Mouse (Mus musculus): Measurements from ENCODE around the gene Clip3. TPM values are rescaled to one million over a fixed set of nuclear protein-coding genes. Genes with fewer than 3 reads are reported as not detected.

Clip3 gene
- polyA plus RNA-seq, 1 experiment from 2014 or later = 53.9 TPM

DNA sequence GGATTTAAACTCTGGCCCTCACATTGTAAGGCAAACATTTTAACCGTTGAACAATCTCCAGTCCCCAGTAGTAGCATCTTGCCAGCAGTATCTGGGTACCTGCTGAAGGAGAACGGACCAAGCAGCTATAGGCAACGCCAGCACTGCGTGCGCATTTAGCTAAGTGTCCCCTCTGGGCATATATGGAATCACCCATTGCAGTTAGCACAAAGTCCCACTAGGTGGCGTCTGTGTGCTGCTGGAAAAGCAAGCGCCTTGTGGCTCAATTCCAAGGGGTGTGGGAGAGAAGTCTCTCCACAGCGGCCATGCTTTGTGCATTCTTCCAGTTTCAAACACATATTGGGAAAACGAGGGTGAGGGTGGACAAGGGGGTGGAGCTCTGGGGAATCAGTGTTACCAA, 44.9 kb downstream of the Clip3 start:
- Histone ChIP-seq H3K4me3 (ENCODE audit: low read depth, low read length) (no peak overlapping the region), H3K27ac (ENCODE audit: low read length) (no peak overlapping the region), H3K9me3 (ENCODE audit: control insufficient read depth, low read depth, low read length) (no peaks in the 10 kb centered on the region), H3K9ac (replicated peaks; ENCODE audit: low read depth, low read length) (no peak overlapping the region), H3K4me1 (ENCODE audit: control insufficient read depth, insufficient read depth, low read length) (peaks cover 10% of the 10 kb centered on the region), H3K36me3 (ENCODE audit: control insufficient read depth, insufficient read depth, low read length) (no peaks in the 10 kb centered on the region), H3K27me3 (ENCODE audit: control insufficient read depth, insufficient read depth, low read length) (peaks cover 2% of the 10 kb centered on the region; the same call in 1 of the 2 replicates), H3K4me2 (replicated peaks; ENCODE audit: low read depth, low read length) (no peak overlapping the region)
- 3% methylated on average over 9 of the region's 9 CpGs for WGBS
- ATAC-seq (ENCODE audit: insufficient number of reproducible peaks, insufficient read depth, low FRiP score, low read depth) = 0 out of 2 replicates have a peak, but pooled peaks have one; percentile 30

DNA sequence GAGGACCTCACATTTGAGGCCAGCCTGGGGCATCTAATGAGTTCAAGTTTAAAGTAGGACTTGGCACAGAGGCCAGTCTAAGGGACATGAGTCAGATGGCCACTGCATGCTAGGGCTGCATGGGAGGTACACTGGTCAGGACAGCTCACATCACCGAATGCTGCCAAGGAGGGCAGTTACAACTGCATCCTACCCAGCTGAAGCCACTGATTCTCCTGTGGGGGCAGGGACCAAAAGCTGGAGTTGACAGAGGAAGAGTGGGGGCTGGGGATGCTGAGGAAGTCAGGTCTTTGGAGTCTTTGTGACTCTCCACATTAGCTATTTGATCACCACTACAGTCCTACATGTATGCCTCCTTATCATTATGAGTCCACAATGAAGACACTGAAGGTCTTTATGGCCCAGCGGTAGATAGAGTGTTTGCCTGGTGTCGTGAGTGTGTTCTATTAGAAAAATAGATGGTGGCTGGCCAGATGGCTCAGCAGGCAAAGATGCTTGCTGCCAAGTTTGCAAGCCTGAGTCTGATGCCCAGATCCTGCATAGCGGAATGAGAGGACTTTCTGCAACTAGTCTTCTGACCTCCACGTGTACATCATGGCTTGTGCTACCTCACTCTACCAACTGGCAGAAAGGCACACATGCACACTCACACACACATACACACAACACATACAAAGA, 48.0 kb downstream of the Clip3 start:
- Histone ChIP-seq H3K9ac (replicated peaks; ENCODE audit: low read depth, low read length) (no peak overlapping the region), H3K27ac (ENCODE audit: low read length) (no peak overlapping the region), H3K4me1 (ENCODE audit: control insufficient read depth, insufficient read depth, low read length) (no peaks in the 10 kb centered on the region), H3K36me3 (ENCODE audit: control insufficient read depth, insufficient read depth, low read length) (no peaks in the 10 kb centered on the region), H3K9me3 (ENCODE audit: control insufficient read depth, low read depth, low read length) (no peaks in the 10 kb centered on the region), H3K27me3 (ENCODE audit: control insufficient read depth, insufficient read depth, low read length) (peaks cover 1% of the 10 kb centered on the region; the same call in 1 of the 2 replicates), H3K4me2 (replicated peaks; ENCODE audit: low read depth, low read length) (no peak overlapping the region), H3K4me3 (ENCODE audit: low read depth, low read length) (no peak overlapping the region)
- WGBS = 73% methylated on average over 5 of the region's 5 CpGs
- peak; percentile 28; the same call in 1 of the 2 replicates for ATAC-seq (ENCODE audit: insufficient number of reproducible peaks, insufficient read depth, low FRiP score, low read depth)

DNA sequence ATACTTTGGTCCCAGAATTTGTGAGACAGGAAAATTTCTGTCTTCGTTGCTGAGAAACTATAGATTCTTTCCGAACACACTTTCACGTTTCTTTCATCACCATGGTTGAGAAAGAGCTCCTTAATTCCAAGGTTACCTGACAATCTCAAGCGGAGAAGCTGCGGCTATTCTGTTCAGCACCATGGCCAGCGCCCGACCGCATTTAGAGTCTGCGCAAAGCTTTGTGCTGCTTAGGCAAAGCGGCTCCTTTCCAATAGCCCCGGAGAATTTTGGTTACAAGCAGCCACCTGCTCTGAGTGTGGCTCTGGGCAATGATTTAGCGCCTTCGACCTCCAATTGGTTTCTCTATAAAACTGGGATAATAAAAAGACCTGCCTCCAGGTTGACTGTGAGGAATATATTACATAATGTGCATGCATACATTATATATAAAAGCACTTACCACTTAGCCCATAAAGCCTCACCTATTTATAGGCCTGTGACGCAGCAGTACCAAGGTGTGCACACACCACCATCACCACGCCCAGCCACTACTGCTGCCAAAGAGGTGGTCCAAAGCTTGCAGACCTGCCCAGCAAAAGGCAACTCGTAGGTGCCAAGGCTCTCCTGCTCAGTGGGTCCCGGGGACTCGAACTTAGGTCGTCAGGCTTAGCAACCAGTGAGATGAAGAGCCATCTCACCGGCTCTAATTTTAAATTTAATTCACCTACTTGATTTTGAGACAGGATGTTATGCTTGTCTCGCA, 55.3 kb downstream of the Clip3 start:
- Histone ChIP-seq H3K4me3 (ENCODE audit: low read depth, low read length) (no peak overlapping the region), H3K27me3 (ENCODE audit: control insufficient read depth, insufficient read depth, low read length) (0 out of 2 replicates have a peak, but pooled peaks cover 5% of the 10 kb centered on the region), H3K4me2 (replicated peaks; ENCODE audit: low read depth, low read length) (no peak overlapping the region), H3K9ac (replicated peaks; ENCODE audit: low read depth, low read length) (no peak overlapping the region), H3K4me1 (ENCODE audit: control insufficient read depth, insufficient read depth, low read length) (no peaks in the 10 kb centered on the region), H3K27ac (ENCODE audit: low read length) (no peak overlapping the region), H3K36me3 (ENCODE audit: control insufficient read depth, insufficient read depth, low read length) (no peaks in the 10 kb centered on the region), H3K9me3 (ENCODE audit: control insufficient read depth, low read depth, low read length) (no peaks in the 10 kb centered on the region)
- ATAC-seq (ENCODE audit: insufficient number of reproducible peaks, insufficient read depth, low FRiP score, low read depth) = no peak
- 25% methylated on average over 21 of the region's 21 CpGs for WGBS

- Histone ChIP-seq H3K9me3 (ENCODE audit: control insufficient read depth, low read depth, low read length) (no peaks in the 10 kb centered on the region), H3K4me1 (ENCODE audit: control insufficient read depth, insufficient read depth, low read length) (no peaks in the 10 kb centered on the region), H3K4me2 (replicated peaks; ENCODE audit: low read depth, low read length) (no peak overlapping the region), H3K27me3 (ENCODE audit: control insufficient read depth, insufficient read depth, low read length) (0 out of 2 replicates have a peak, but pooled peaks cover 5% of the 10 kb centered on the region), H3K27ac (ENCODE audit: low read length) (no peak overlapping the region), H3K36me3 (ENCODE audit: control insufficient read depth, insufficient read depth, low read length) (no peaks in the 10 kb centered on the region), H3K9ac (replicated peaks; ENCODE audit: low read depth, low read length) (no peak overlapping the region), H3K4me3 (ENCODE audit: low read depth, low read length) (no peak overlapping the region)
- 2% methylated on average over 30 of the region's 30 CpGs for WGBS
- no peak for ATAC-seq (ENCODE audit: insufficient number of reproducible peaks, insufficient read depth, low FRiP score, low read depth)
These were observed 56.3 kb downstream of the Clip3 start for GRCm38 (mm10) chr7:30347828-30348227.

- Histone ChIP-seq H3K4me1 (ENCODE audit: control insufficient read depth, insufficient read depth, low read length) (no peaks in the 10 kb centered on the region), H3K36me3 (ENCODE audit: control insufficient read depth, insufficient read depth, low read length) (peaks cover 9% of the 10 kb centered on the region), H3K27ac (ENCODE audit: low read length) (no peak overlapping the region), H3K9ac (replicated peaks; ENCODE audit: low read depth, low read length) (no peak overlapping the region), H3K27me3 (ENCODE audit: control insufficient read depth, insufficient read depth, low read length) (0 out of 2 replicates have a peak, but pooled peaks cover 3% of the 10 kb centered on the region), H3K9me3 (ENCODE audit: control insufficient read depth, low read depth, low read length) (no peaks in the 10 kb centered on the region), H3K4me2 (replicated peaks; ENCODE audit: low read depth, low read length) (no peak overlapping the region), H3K4me3 (ENCODE audit: low read depth, low read length) (no peak overlapping the region)
- ATAC-seq (ENCODE audit: insufficient number of reproducible peaks, insufficient read depth, low FRiP score, low read depth) = no peak
- WGBS = 15% methylated on average over 6 of the region's 6 CpGs
These were observed 61.8 kb downstream of the Clip3 start for GRCm38 (mm10) chr7:30353279-30353822.

- no peaks in the 10 kb centered on the region for H3K4me1 ChIP-seq (ENCODE audit: control insufficient read depth, insufficient read depth, low read length)
- ATAC-seq (ENCODE audit: insufficient number of reproducible peaks, insufficient read depth, low FRiP score, low read depth) = no peak
- no peak overlapping the region for H3K4me2 ChIP-seq (replicated peaks; ENCODE audit: low read depth, low read length)
- H3K9ac ChIP-seq (replicated peaks; ENCODE audit: low read depth, low read length) = no peak overlapping the region
- H3K27ac ChIP-seq (ENCODE audit: low read length) = no peak overlapping the region
- 64% methylated on average over 4 of the region's 4 CpGs for WGBS
- no peak overlapping the region for H3K4me3 ChIP-seq (ENCODE audit: low read depth, low read length)
- peaks cover 9% of the 10 kb centered on the region for H3K36me3 ChIP-seq (ENCODE audit: control insufficient read depth, insufficient read depth, low read length)
- no peaks in the 10 kb centered on the region for H3K9me3 ChIP-seq (ENCODE audit: control insufficient read depth, low read depth, low read length)
- no peaks in the 10 kb centered on the region for H3K27me3 ChIP-seq (ENCODE audit: control insufficient read depth, insufficient read depth, low read length)
These were observed 62.5 kb downstream of the Clip3 start for GRCm38 (mm10) chr7:30354059-30354458.

Other genes starting within 250 kb of the Clip3 start
- gene Zfp14, start 240.3 kb upstream of the Clip3 start, polyA plus RNA-seq (2014; fragmentation: Nextera tagmentation; extraction: Ambion mirVana) = 3.6 and 4.4 TPM in 2 replicates
- gene Zfp82, start 218.8 kb upstream of the Clip3 start, polyA plus RNA-seq (2014; fragmentation: Nextera tagmentation; extraction: Ambion mirVana) = 5.0 and 5.7 TPM in 2 replicates
- gene Gm26920, start 201.3 kb upstream of the Clip3 start, polyA plus RNA-seq (2014; fragmentation: Nextera tagmentation; extraction: Ambion mirVana) = 2.0 and 2.1 TPM in 2 replicates
- 7.5 and 11.2 TPM in 2 replicates for gene Zfp566, start 201.2 kb upstream of the Clip3 start, polyA plus RNA-seq (2014; fragmentation: Nextera tagmentation; extraction: Ambion mirVana)
- 132 and 142 TPM in 2 replicates for gene Zfp260, start 197.0 kb upstream of the Clip3 start, polyA plus RNA-seq (2014; fragmentation: Nextera tagmentation; extraction: Ambion mirVana)
- gene Zfp382, start 169.8 kb upstream of the Clip3 start, polyA plus RNA-seq (2014; fragmentation: Nextera tagmentation; extraction: Ambion mirVana) = 6.4 and 7.3 TPM in 2 replicates
- gene Zfp146, start 122.0 kb upstream of the Clip3 start, polyA plus RNA-seq (2014; fragmentation: Nextera tagmentation; extraction: Ambion mirVana) = 19.6 and 22.3 TPM in 2 replicates
- gene Cox7a1, start 107.6 kb upstream of the Clip3 start, polyA plus RNA-seq (2014; fragmentation: Nextera tagmentation; extraction: Ambion mirVana) = 5.7 and 8.2 TPM in 2 replicates
- gene Capns1, start 92.9 kb upstream of the Clip3 start, polyA plus RNA-seq (2014; fragmentation: Nextera tagmentation; extraction: Ambion mirVana) = 95.8 and 99.8 TPM in 2 replicates
- gene Polr2i, start 59.8 kb upstream of the Clip3 start, polyA plus RNA-seq (2014; fragmentation: Nextera tagmentation; extraction: Ambion mirVana) = 143 and 177 TPM in 2 replicates
- gene Tbcb, start 59.5 kb upstream of the Clip3 start, polyA plus RNA-seq (2014; fragmentation: Nextera tagmentation; extraction: Ambion mirVana) = 148 and 150 TPM in 2 replicates
- not detected in 2 replicates for gene Ovol3, start 56.0 kb upstream of the Clip3 start, polyA plus RNA-seq (2014; fragmentation: Nextera tagmentation; extraction: Ambion mirVana)
- gene Thap8, start 11.6 kb upstream of the Clip3 start, polyA plus RNA-seq (2014; fragmentation: Nextera tagmentation; extraction: Ambion mirVana) = 0.25 and 0.34 TPM in 2 replicates
- gene Wdr62, start 11.3 kb upstream of the Clip3 start, polyA plus RNA-seq (2014; fragmentation: Nextera tagmentation; extraction: Ambion mirVana) = 7.9 and 9.8 TPM in 2 replicates
- 70.1 and 76.2 TPM in 2 replicates for gene Alkbh6, start 17.0 kb downstream of the Clip3 start, polyA plus RNA-seq (2014; fragmentation: Nextera tagmentation; extraction: Ambion mirVana)
- gene Syne4, start 23.1 kb downstream of the Clip3 start, polyA plus RNA-seq (2014; fragmentation: Nextera tagmentation; extraction: Ambion mirVana) = 49.0 and 53.2 TPM in 2 replicates
- not detected in 2 replicates for gene E130208F15Rik, start 30.0 kb downstream of the Clip3 start, polyA plus RNA-seq (2014; fragmentation: Nextera tagmentation; extraction: Ambion mirVana)
- gene Sdhaf1, start 32.2 kb downstream of the Clip3 start, polyA plus RNA-seq (2014; fragmentation: Nextera tagmentation; extraction: Ambion mirVana) = 14.4 and 17.0 TPM in 2 replicates
- 5.2 and 6.7 TPM in 2 replicates for gene Lrfn3, start 71.0 kb downstream of the Clip3 start, polyA plus RNA-seq (2014; fragmentation: Nextera tagmentation; extraction: Ambion mirVana)
- gene Tyrobp, start 122.0 kb downstream of the Clip3 start, polyA plus RNA-seq (2014; fragmentation: Nextera tagmentation; extraction: Ambion mirVana) = 47.0 and 56.5 TPM in 2 replicates
- 1.1 TPM in 1 of 2 replicates, not detected in the other for gene Hcst, start 128.1 kb downstream of the Clip3 start, polyA plus RNA-seq (2014; fragmentation: Nextera tagmentation; extraction: Ambion mirVana)
- 2.0 and 2.7 TPM in 2 replicates for gene Nfkbid, start 130.0 kb downstream of the Clip3 start, polyA plus RNA-seq (2014; fragmentation: Nextera tagmentation; extraction: Ambion mirVana)
- gene Aplp1, start 153.8 kb downstream of the Clip3 start, polyA plus RNA-seq (2014; fragmentation: Nextera tagmentation; extraction: Ambion mirVana) = 37.4 and 39.0 TPM in 2 replicates
- gene Kirrel2, start 166.0 kb downstream of the Clip3 start, polyA plus RNA-seq (2014; fragmentation: Nextera tagmentation; extraction: Ambion mirVana) = 0.45 and 1.2 TPM in 2 replicates
- gene Nphs1, start 166.6 kb downstream of the Clip3 start, polyA plus RNA-seq (2014; fragmentation: Nextera tagmentation; extraction: Ambion mirVana) = 0.70 TPM in 1 of 2 replicates, not detected in the other
- gene Prodh2, start 201.9 kb downstream of the Clip3 start, polyA plus RNA-seq (2014; fragmentation: Nextera tagmentation; extraction: Ambion mirVana) = not detected in 2 replicates
- gene Arhgap33, start 243.3 kb downstream of the Clip3 start, polyA plus RNA-seq (2014; fragmentation: Nextera tagmentation; extraction: Ambion mirVana) = 13.2 and 13.4 TPM in 2 replicates

Data from stomach, embryonic 14.5 days (tissue).